Mouse (Mus musculus): ENCODE results near the gene Anxa2. TPM values are rescaled to one million over a fixed set of nuclear protein-coding genes. Genes with fewer than 3 reads are reported as not detected.

Anxa2 gene
- total RNA-seq (2018; cell fraction: chromatin; rRNA removed): 100 to 1,000 TPM in 17 of 26 experiments, 10 to 100 TPM in 9; 47.0 to 591 (median 124) TPM
- 100 to 1,000 TPM; 316 to 618 (median 423) TPM for total RNA-seq (2018; cell fraction: cytosol; rRNA removed)
- 100 to 1,000 TPM in 21 of 26 experiments, 10 to 100 TPM in 5; 78.5 to 393 (median 125) TPM for total RNA-seq (2018; cell fraction: nucleus; rRNA removed)
- 379 to 759 TPM (median 732 TPM) in 3 replicates for polyA plus RNA-seq (2018)

DNA sequence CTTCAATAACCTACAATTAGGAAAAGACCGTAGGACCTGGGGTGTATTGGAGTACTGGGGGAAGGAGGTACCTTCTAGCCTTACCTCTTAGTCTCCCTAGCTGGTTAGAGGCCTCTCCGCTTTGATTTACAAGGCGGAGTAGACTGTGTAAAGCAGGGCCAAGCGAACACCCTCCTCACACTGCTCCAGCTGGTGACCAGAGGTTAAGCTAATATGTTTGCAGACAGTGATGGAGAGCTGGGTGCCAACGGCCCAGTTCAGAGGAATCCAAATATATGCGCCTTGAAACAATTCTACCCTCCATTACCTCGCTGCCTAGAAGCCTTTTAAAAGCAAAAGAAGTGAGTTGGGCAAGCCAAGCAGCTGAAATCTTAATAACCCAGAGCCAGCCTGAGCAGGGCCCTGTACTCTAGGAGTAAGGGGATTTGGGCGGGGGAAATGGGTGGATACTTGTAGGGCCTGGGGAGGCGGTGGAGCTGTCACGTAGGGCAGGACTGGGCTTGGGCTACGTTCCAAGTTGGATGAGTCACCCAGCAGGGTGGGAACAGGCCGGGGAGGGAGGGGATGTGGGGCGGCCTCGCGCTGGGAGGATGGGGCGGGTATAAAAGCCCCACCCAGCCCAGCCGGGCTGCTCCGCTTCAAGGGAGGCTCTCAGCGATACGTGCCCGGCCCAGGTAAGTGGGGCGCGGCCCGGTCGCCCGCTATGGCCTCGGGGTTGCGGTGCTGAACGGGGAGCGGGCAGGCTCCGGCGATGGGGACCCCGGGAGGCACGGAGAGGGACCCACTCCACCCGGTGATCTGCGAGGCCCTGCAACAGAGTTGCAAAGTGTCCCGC, at the start of gene Anxa2:
Anxa2 (plus strand) TSS at position 555 of the 835 bp plus-strand sequence.
- no peaks in the 10 kb centered on the region; the same call in 1 of the 2 replicates for H3K36me3 ChIP-seq (ENCODE audit: inconsistent target)
- peaks cover 44% of the 10 kb centered on the region for H3K79me2 ChIP-seq (ENCODE audit: inconsistent target)
- peak within 1 kb of the TSS; percentile 74 for H3K4me3 ChIP-seq (ENCODE audit: inconsistent target)
- 18% methylated on average over 37 of the region's 37 CpGs for WGBS (ENCODE audit: missing documents)
- peak within 1 kb of the TSS; percentile 88 for H3K27ac ChIP-seq

DNA sequence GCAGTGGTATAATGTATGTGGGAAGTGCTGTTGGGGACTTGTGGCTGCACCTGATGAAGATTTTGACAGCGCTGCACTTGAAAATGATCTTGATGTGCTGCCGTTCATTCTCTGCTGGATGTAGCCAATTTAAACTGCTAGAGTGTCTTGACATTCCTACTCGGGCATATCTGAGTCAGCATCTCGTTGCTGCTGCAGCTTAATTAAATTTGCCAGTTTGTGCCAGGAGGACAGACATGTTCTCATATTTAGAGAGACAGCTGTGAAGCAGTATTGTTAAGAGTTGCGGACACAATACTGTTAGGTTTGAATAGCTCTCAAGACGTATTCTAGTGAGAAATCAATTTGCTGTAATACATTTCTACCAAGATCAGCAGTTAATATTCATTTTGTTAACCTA, 48.7 kb upstream of the Anxa2 start:
- H3K4me3 ChIP-seq (ENCODE audit: inconsistent target): no peak overlapping the region
- WGBS (ENCODE audit: missing documents): 94% methylated on average over 6 of the region's 6 CpGs
- no peak overlapping the region for H3K27ac ChIP-seq
- H3K36me3 ChIP-seq (ENCODE audit: inconsistent target): no peaks in the 10 kb centered on the region; the same call in 1 of the 2 replicates
- no peaks in the 10 kb centered on the region for H3K79me2 ChIP-seq (ENCODE audit: inconsistent target)

DNA sequence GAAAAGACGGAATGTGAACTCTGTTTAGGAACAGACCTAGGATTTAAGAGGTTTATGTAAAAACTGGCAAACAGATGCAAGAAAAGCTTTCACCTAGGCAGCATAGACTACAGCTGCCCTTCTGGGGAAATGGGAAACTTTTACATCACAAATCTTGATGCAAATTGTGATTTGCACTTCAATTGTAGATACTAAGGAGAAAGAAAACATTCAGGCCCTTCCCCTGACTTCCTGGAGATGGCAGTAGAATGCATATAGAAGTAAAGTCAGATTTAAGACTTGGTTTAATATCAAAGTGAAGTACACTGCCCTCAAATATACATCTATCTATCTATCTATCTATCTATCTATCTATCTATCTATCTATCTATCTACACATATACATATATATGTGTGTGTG, 33.9 kb upstream of the Anxa2 start:
- no peak overlapping the region for H3K27ac ChIP-seq
- WGBS (ENCODE audit: missing documents): 100% methylated on average over 1 of the region's 1 CpGs
- H3K79me2 ChIP-seq (ENCODE audit: inconsistent target): no peaks in the 10 kb centered on the region
- no peak overlapping the region for H3K4me3 ChIP-seq (ENCODE audit: inconsistent target)
- peaks cover 46% of the 10 kb centered on the region for H3K36me3 ChIP-seq (ENCODE audit: inconsistent target)

DNA sequence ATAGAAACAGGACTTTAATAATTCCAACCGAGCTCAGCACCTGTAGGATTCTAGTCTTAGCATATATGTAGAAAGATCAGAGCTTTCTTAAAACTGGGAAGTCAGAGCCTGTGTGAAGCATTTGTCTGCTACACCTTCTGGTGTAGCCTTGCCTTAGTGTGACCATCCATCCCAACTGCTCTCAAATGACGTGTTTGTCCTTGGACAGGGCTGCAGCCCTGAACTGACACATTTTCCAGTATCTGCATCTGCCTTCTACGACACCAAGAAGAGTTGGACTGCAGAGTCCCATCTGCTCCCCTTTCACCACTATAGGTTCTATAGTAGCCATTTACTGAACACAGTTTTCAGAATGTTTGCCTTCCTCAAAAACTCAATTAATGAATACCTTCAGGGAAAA, 22.9 kb upstream of the Anxa2 start:
- 84% methylated on average over 3 of the region's 3 CpGs for WGBS (ENCODE audit: missing documents)
- no peak overlapping the region for H3K27ac ChIP-seq
- peaks cover 32% of the 10 kb centered on the region for H3K36me3 ChIP-seq (ENCODE audit: inconsistent target)
- no peaks in the 10 kb centered on the region for H3K79me2 ChIP-seq (ENCODE audit: inconsistent target)
- H3K4me3 ChIP-seq (ENCODE audit: inconsistent target): no peak overlapping the region

DNA sequence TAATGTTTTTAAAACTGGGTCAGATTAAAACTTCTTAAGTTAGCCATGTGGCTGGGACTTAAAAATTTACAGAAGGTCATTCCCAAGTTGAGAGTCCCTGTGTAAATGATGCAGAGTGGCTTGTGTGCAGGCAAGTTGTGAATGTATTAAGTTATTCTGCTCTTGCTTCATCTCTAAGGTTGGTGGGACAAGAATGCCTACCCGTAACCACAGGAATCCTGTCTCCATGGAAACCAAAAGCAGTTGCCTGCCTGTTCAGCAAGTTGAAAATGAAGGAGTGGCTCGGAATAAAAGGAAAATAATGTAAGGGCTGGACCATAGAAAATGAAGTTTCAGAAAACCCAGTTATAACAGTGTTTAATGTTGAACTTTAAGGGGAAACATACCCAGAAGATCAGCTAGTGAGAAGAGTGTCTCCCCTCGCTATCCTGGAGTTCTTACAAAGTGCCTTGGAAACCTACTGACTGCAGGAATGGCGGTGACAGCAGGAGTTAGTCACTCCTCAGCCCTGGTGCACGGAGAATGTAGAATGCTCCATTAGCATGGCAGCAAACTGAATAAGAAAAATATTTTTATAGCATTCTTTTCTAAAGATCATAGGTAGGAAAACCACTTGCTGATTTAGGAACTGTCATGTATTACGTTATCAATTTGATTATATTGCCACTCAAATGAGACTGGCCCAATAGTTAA, 21.4 kb upstream of the Anxa2 start:
- Histone ChIP-seq H3K4me3 (ENCODE audit: inconsistent target) (no peak overlapping the region), H3K36me3 (ENCODE audit: inconsistent target) (peaks cover 24% of the 10 kb centered on the region; the same call in 1 of the 2 replicates), H3K79me2 (ENCODE audit: inconsistent target) (no peaks in the 10 kb centered on the region), H3K27ac (no peak overlapping the region)
- 90% methylated on average over 6 of the region's 6 CpGs for WGBS (ENCODE audit: missing documents)

DNA sequence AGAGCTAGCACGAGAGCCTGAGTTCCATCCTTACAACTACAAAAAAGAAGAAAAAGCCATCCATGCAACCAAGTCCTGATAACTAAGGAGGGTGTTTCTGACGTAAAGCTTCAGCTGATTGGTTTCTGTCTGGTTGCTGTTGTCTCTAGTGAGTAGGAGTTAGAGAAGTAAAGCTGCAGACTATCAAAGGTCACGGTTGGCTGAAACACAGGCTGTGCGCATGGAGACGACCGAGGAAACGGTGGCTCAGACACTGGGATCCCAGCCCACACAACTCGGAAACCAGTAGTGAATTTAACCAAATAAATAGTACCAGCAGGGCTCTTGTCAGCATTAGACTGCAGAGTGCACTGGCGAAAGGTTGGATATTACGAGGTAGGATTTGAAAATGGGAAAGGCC, 18.2 kb upstream of the Anxa2 start:
- 96% methylated on average over 10 of the region's 10 CpGs for WGBS (ENCODE audit: missing documents)
- Histone ChIP-seq H3K4me3 (ENCODE audit: inconsistent target) (no peak overlapping the region), H3K36me3 (ENCODE audit: inconsistent target) (0 out of 2 replicates have a peak, but pooled peaks cover 4% of the 10 kb centered on the region), H3K79me2 (ENCODE audit: inconsistent target) (no peaks in the 10 kb centered on the region), H3K27ac (no peak overlapping the region)

DNA sequence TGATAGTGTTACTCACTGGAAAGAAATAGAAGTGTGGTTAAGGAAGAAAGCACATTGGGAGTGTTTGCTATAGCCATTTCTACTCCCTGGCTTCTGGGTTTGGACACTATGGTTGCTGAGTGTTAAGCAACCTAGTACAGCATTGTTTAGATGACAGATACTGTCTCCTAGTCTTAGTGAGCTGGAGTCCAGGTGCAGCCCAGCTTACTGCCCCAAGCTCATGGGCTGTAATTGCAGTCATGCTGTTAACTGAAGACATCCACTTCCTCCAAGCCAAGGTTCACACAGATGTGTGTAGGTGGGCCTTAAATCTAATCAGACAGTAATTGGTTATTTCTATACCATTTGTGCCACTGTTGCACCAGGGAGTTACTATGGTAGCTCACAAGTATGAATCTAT, 17.8 kb upstream of the Anxa2 start:
- H3K79me2 ChIP-seq (ENCODE audit: inconsistent target): no peaks in the 10 kb centered on the region
- 0 out of 2 replicates have a peak, but pooled peaks cover under 1% of the 10 kb centered on the region for H3K36me3 ChIP-seq (ENCODE audit: inconsistent target)
- H3K27ac ChIP-seq: no peak overlapping the region
- no peak overlapping the region for H3K4me3 ChIP-seq (ENCODE audit: inconsistent target)

DNA sequence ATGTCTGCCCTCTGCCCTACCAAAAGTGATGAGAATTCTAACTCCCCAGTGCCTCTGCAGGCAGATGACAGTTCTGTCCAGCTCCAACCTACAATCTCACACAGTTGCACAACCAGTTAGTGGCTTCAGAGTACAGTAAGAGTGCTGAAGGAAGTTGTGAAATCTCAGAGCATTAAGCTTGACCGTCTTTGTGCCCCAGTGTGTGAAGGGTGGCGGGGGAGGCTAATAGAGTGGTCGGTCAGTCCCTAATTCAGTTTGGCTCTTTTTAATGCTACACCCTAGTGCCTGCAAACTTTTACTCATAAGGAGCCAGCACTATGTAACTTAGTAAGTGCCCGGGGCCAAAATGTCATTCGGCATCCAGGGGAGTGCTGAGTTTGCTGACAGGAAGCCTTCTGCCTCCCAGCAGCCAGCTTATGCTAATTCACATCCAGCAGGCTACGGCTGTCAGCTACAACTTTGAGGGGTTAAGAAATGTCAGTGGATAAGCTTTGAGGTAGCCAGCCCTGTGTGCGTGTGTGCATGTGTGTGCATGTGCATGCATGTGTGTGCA, 13.5 kb upstream of the Anxa2 start:
- Histone ChIP-seq H3K79me2 (ENCODE audit: inconsistent target) (no peaks in the 10 kb centered on the region), H3K4me3 (ENCODE audit: inconsistent target) (peak overlapping the region; percentile 10; the same call in 1 of the 2 replicates), H3K36me3 (ENCODE audit: inconsistent target) (no peaks in the 10 kb centered on the region), H3K27ac (peak overlapping the region; percentile 84)
- under 1% methylated on average over 7 of the region's 7 CpGs for WGBS (ENCODE audit: missing documents)

DNA sequence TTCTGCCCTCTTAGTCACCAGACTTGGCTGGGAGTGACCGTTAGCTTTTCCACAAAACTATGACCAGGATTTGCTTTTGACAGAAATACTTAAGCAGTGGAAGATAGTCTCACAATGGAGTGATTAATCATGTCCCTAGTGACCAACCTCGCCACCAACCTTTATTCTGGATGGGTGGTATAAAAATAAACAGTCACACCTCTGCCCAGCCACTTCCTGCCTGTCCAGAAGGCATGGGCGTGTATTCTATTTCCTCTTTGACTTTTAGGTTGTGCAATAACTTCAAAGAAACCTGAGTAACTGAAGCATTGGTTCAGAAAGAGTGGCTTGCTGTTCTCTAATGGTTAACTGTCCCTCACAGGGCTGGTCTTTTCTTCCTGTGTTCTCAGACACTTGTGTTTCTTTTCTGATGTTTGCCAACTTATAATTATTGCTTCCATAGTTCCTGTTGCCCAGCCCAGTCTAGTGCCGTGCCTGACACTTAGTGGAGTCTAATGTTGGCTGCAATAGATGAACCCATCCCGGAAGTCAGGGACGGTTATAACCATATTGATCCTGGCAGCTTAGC, 10.9 kb upstream of the Anxa2 start:
- WGBS (ENCODE audit: missing documents): 11% methylated on average over 6 of the region's 6 CpGs
- no peaks in the 10 kb centered on the region for H3K79me2 ChIP-seq (ENCODE audit: inconsistent target)
- peak overlapping the region; percentile 65 for H3K27ac ChIP-seq
- H3K4me3 ChIP-seq (ENCODE audit: inconsistent target): no peak overlapping the region
- no peaks in the 10 kb centered on the region for H3K36me3 ChIP-seq (ENCODE audit: inconsistent target)

DNA sequence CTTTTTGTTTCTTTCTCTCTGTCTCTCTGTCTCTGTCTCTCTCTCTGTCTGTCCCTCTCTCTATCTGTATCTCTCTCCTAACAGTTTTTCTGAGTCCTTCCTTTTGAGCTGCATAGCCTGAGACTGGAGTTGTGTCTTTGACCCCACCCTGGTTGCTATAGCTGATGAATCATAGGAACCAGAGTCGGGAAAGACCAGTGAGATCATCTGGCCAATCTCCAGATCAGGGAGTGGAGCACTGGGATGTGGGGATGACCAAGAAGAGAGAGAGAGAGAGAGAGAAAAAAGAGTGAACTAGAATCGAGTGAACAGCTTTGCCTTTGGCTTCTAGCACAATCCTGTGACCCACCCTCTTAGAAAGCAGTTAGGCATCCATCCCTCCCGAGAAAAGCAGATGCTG, 10.2 kb upstream of the Anxa2 start:
- Histone ChIP-seq H3K79me2 (ENCODE audit: inconsistent target) (no peaks in the 10 kb centered on the region), H3K27ac (peak overlapping the region; percentile 65), H3K4me3 (ENCODE audit: inconsistent target) (no peak overlapping the region), H3K36me3 (ENCODE audit: inconsistent target) (no peaks in the 10 kb centered on the region)
- 39% methylated on average over 3 of the region's 3 CpGs for WGBS (ENCODE audit: missing documents)

DNA sequence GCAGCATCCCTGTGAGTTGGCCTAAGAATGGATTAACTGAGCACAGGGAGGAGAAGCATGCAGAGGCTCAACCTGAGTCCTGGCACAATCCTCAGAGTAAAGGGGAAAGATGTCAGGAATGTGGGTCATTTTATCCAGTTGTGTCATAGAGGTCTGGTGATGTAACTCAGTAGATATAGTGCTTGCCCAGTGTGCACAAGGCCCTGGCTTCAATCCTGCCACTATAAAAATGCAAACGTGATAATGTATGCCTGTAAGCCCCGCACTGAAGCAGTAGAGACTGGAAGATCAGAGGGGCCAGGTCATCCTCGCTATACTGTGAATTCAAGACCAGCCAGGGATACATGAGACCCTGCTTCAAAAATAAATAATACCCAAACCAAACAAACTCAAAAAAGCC, 4.6 kb upstream of the Anxa2 start:
- H3K79me2 ChIP-seq (ENCODE audit: inconsistent target): no peaks in the 10 kb centered on the region
- H3K4me3 ChIP-seq (ENCODE audit: inconsistent target): no peak overlapping the region
- 97% methylated on average over 3 of the region's 3 CpGs for WGBS (ENCODE audit: missing documents)
- no peaks in the 10 kb centered on the region for H3K36me3 ChIP-seq (ENCODE audit: inconsistent target)
- no peak overlapping the region for H3K27ac ChIP-seq

DNA sequence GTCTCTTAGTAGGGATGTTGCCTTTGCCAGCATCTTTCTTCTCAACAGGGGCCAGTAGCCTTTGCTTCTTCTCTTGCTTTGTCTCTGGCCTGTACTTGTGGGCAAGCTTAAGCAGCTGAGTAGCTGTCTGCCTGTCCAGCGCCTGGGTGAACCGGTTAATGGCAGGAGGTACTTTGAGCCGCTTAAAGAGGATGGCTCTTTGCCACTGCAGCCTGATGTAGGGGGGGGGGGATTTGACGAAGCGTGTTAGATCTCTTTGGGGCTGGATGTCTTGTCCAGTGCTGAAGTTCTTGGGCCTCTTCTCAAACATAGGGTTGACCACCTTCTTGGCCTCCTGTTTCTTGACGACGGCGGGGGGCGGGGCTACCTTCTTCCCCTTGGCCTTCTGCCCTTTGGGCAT, 2.8 kb upstream of the Anxa2 start:
- no peaks in the 10 kb centered on the region for H3K36me3 ChIP-seq (ENCODE audit: inconsistent target)
- H3K27ac ChIP-seq: no peak overlapping the region
- WGBS (ENCODE audit: missing documents): 97% methylated on average over 5 of the region's 9 CpGs
- H3K4me3 ChIP-seq (ENCODE audit: inconsistent target): no peak overlapping the region
- peaks cover 17% of the 10 kb centered on the region for H3K79me2 ChIP-seq (ENCODE audit: inconsistent target)

DNA sequence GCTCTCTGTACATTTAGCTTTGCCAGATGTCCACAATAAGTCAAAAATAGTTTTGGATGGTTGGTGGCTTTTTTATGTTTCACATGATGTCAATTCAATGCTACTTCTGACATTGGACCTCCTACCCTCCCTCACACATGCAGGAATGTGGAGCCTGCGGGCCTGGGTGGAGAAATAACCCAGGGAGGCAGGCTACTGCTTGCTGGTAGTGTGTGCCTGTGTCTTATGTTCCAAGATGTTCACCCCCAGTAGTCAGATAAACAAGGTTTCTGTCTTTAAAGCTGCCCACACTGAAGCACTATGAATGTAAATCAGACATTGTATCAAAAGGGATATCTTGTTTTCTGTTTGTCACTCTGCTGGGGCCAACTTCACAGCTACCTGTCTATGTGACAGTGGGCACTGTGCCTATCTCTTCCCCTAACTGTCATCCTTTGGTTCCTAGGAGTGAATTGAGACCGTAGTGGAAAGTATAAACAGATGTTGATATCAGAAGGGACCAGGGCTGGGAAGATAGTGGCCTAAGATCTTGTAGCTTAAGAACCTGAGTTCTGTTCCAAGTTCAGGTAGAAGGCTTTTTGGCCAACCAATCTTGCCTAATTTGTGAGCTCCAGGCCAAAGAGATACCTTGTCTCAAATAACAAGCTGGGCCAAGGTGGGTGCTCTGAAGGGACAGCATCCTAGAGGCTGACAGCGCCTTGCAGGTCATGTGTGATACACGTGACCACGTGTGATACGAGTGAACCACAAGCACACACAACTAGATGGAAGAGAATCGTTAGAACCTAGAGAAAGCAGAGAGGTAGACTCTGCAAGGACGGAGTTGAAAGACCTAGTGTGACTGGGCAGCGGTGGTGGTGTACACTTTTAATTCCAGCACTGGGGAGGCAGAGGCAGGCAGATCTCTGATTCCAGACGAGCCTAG, 1.3 kb upstream of the Anxa2 start:
- Histone ChIP-seq H3K36me3 (ENCODE audit: inconsistent target) (no peaks in the 10 kb centered on the region; the same call in 1 of the 2 replicates), H3K79me2 (ENCODE audit: inconsistent target) (peaks cover 32% of the 10 kb centered on the region), H3K27ac (no peak overlapping the region), H3K4me3 (ENCODE audit: inconsistent target) (no peak overlapping the region)
- 92% methylated on average over 10 of the region's 10 CpGs for WGBS (ENCODE audit: missing documents)

All from macrophage (primary cell).